Mouse (Mus musculus) left cerebral cortex, postnatal 14 days (tissue): Measurements from ENCODE around the gene Gm21972. TPM values are rescaled to one million over a fixed set of nuclear protein-coding genes. Genes with fewer than 3 reads are reported as not detected.

Source experiments
- DNase-seq, 2 experiments: peaks; one replicate each; pipeline ENCODE4 v3.0.0; 2021 to 2022; ENCODE audit warnings: low spot score in 2 of 2, mixed read lengths in 1 of 2
- intact Hi-C: fragments of 180-260 bp; cut with DNase I; formaldehyde crosslinking; loops from one replicate; pipeline ENCODE4 v1.15.1; 2025
- total RNA-seq, 2 experiments: library from RNA; stranded (reverse); gene quantifications; 2 replicates each; pipeline ENCODE4 v1.2.3; 2021

The Gm21972 gene
- total RNA-seq, 2 experiments from 2014 or later: 2.0 to 4.1 TPM

GRCm38 (mm10) chr1:86160059-86160458 is 26.6 kb downstream of the Gm21972 start:
- DNase-seq: no peak
- intact Hi-C loops: no loop called here

GRCm38 (mm10) chr1:86160479-86160878 is 27.0 kb downstream of the Gm21972 start:
- no peak for DNase-seq
- intact Hi-C loops: no loop called here

- intact Hi-C loops: no loop called here
- no peak for DNase-seq
These were observed 27.6 kb downstream of the Gm21972 start for GRCm38 (mm10) chr1:86161061-86161460.

GRCm38 (mm10) chr1:86174602-86175001 is 41.2 kb downstream of the Gm21972 start:
- DNase-seq: no peak
- intact Hi-C loops: no loop called here

- intact Hi-C loops: no loop called here
- no peak for DNase-seq
These were observed 42.6 kb downstream of the Gm21972 start for GRCm38 (mm10) chr1:86176066-86176465.

- peak; percentile 85 to 89 for DNase-seq
- intact Hi-C loops: loop anchor here (2.0 kb wide), 1 partner anchor 160 kb away; no protein-coding TSS in a partner anchor
These were observed 45.2 kb downstream of the Gm21972 start for GRCm38 (mm10) chr1:86178462-86179253.

- intact Hi-C loops: no loop called here
- no peak for DNase-seq
These were observed 48.7 kb downstream of the Gm21972 start for GRCm38 (mm10) chr1:86182004-86182709.

GRCm38 (mm10) chr1:86183577-86184263 is 50.3 kb downstream of the Gm21972 start:
- intact Hi-C loops: no loop called here
- DNase-seq: no peak

- intact Hi-C loops: no loop called here
- no peak for DNase-seq
These were observed 53.3 kb downstream of the Gm21972 start for GRCm38 (mm10) chr1:86186762-86187161.

- DNase-seq: no peak
These were observed 54.4 kb downstream of the Gm21972 start for GRCm38 (mm10) chr1:86187856-86188255.

GRCm38 (mm10) chr1:86188271-86188670 is 54.8 kb downstream of the Gm21972 start:
- no peak for DNase-seq
- intact Hi-C loops: no loop called here

More at GRCm38 (mm10) chr1:86187856-86188255, 54.4 kb downstream of the Gm21972 start:
- intact Hi-C loops: no loop called here

- intact Hi-C loops: no loop called here
- no peak for DNase-seq
These were observed 55.7 kb downstream of the Gm21972 start for GRCm38 (mm10) chr1:86189034-86189702.

GRCm38 (mm10) chr1:86190843-86191242 is 57.4 kb downstream of the Gm21972 start:
- DNase-seq: no peak
- intact Hi-C loops: no loop called here

GRCm38 (mm10) chr1:86194044-86194443 is 60.6 kb downstream of the Gm21972 start:
- intact Hi-C loops: no loop called here

GRCm38 (mm10) chr1:86198276-86198675 is 64.8 kb downstream of the Gm21972 start:
- DNase-seq: no peak
- intact Hi-C loops: no loop called here

More at GRCm38 (mm10) chr1:86194044-86194443, 60.6 kb downstream of the Gm21972 start:
- DNase-seq: no peak

GRCm38 (mm10) chr1:86199026-86199425 is 65.6 kb downstream of the Gm21972 start:
- intact Hi-C loops: no loop called here
- DNase-seq: no peak

GRCm38 (mm10) chr1:86201312-86201711 is 67.9 kb downstream of the Gm21972 start:
- intact Hi-C loops: no loop called here
- no peak for DNase-seq

- intact Hi-C loops: no loop called here
These were observed 69.3 kb downstream of the Gm21972 start for GRCm38 (mm10) chr1:86202617-86203219.

GRCm38 (mm10) chr1:86210676-86211075 is 77.2 kb downstream of the Gm21972 start:
- intact Hi-C loops: no loop called here
- DNase-seq: no peak

More at GRCm38 (mm10) chr1:86202617-86203219, 69.3 kb downstream of the Gm21972 start:
- DNase-seq: peak in 1 of 2 experiments; percentile 30
